Mouse (Mus musculus) erythroblast, embryonic 14.5 days (primary cell): ENCODE measurements around the gene Spata31d1d.

Experiments used
- GATA1 ChIP-seq: IDR thresholded peaks from 2 replicates; pipeline ENCODE4 v1.6.1; 2012; ENCODE audit warnings: low read length, inconsistent platforms, mixed read lengths
- TAL1 ChIP-seq: IDR thresholded peaks from 3 replicates; pipeline ENCODE4 v1.6.1; 2012; ENCODE audit warnings: low read length, inconsistent platforms, mixed read lengths

DNA sequence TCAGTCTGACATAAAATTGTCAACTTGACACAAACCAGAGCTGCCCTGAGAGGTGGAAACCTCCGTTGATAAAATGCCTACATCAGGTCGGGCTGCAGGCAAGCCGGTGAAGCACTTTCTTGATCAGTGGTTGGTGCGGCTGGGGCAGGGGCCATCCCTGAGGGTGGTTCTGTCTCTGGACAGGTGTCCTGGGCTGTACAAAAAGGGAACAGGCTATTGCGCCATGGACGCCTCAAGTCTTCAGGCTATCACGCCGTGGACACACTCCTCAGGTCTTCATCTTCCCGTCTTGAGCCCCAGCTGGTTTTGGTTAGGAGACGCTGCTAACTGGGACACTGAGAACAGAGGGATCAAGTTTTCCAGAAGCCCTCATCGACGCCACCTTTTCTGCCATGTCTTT, 18.8 kb upstream of the Spata31d1d start:
- TF ChIP-seq GATA1 (no peak), TAL1 (no peak)
